Mouse (Mus musculus): ENCODE measurements around the gene Myo1d.

Myo1d gene

GRCm38 (mm10) chr11:80498328-80499070 is 281.3 kb downstream of the Myo1d start:
- DNase-seq: no peak

GRCm38 (mm10) chr11:80497225-80497919 is 282.5 kb downstream of the Myo1d start:
- DNase-seq: no peak

GRCm38 (mm10) chr11:80496640-80497039 is 283.2 kb downstream of the Myo1d start:
- DNase-seq: no peak

- DNase-seq: no peak
Observed at GRCm38 (mm10) chr11:80495972-80496371, 283.9 kb downstream of the Myo1d start.

GRCm38 (mm10) chr11:80494852-80495251 is 285.0 kb downstream of the Myo1d start:
- no peak for DNase-seq

- DNase-seq: no peak
Observed at GRCm38 (mm10) chr11:80493186-80493585, 286.6 kb downstream of the Myo1d start.

GRCm38 (mm10) chr11:80490831-80491230 is 289.0 kb downstream of the Myo1d start:
- DNase-seq: no peak

GRCm38 (mm10) chr11:80489882-80490196 is 290.0 kb downstream of the Myo1d start:
- no peak for DNase-seq

- DNase-seq: no peak
Observed at GRCm38 (mm10) chr11:80489172-80489881, 290.5 kb downstream of the Myo1d start.

GRCm38 (mm10) chr11:80487904-80488587 is 291.8 kb downstream of the Myo1d start:
- no peak for DNase-seq

- DNase-seq: no peak
Observed at GRCm38 (mm10) chr11:80485622-80486206, 294.1 kb downstream of the Myo1d start.

- DNase-seq: no peak
Observed at GRCm38 (mm10) chr11:80485120-80485551, 294.7 kb downstream of the Myo1d start.

- no peak for DNase-seq
Observed at GRCm38 (mm10) chr11:80484191-80484791, 295.5 kb downstream of the Myo1d start.

GRCm38 (mm10) chr11:80483536-80484067 is 296.2 kb downstream of the Myo1d start:
- no peak for DNase-seq

GRCm38 (mm10) chr11:80482921-80483320 is 296.9 kb downstream of the Myo1d start:
- no peak for DNase-seq

GRCm38 (mm10) chr11:80482347-80482746 is 297.5 kb downstream of the Myo1d start:
- no peak for DNase-seq

- DNase-seq: no peak
Observed at GRCm38 (mm10) chr11:80481409-80482050, 298.3 kb downstream of the Myo1d start.

- DNase-seq: no peak
Observed at GRCm38 (mm10) chr11:80479906-80480866, 299.6 kb downstream of the Myo1d start.

- no peak for DNase-seq
Observed at GRCm38 (mm10) chr11:80479425-80479824, 300.4 kb downstream of the Myo1d start.

GRCm38 (mm10) chr11:80478694-80479412 is 301.0 kb downstream of the Myo1d start:
- no peak for DNase-seq

All from lung, adult 18-20 months (tissue).